Mouse (Mus musculus) c-Kit-negative CD71-positive TER-119-positive erythroid progenitor cells, embryonic 14.5 days (primary cell): ENCODE results near the gene Ddx54.

Experiments used
- DNase-seq: peaks from one replicate; pipeline ENCODE4 v3.0.0-alpha.2; 2013; ENCODE audit warnings: low read depth, low spot score

Gene Ddx54

GRCm38 (mm10) chr5:120582002-120582401 is 30.5 kb upstream of the Ddx54 start:
- no peak for DNase-seq

- no peak for DNase-seq
Measured at GRCm38 (mm10) chr5:120583511-120583910, 29.0 kb upstream of the Ddx54 start.

GRCm38 (mm10) chr5:120584968-120585367 is 27.6 kb upstream of the Ddx54 start:
- no peak for DNase-seq

GRCm38 (mm10) chr5:120586741-120587615 is 25.6 kb upstream of the Ddx54 start:
- DNase-seq, result peak; percentile 52

- peak; percentile 57 for DNase-seq
Measured at GRCm38 (mm10) chr5:120587616-120587926, 25.0 kb upstream of the Ddx54 start.

- DNase-seq, result no peak
Measured at GRCm38 (mm10) chr5:120587940-120588568, 24.5 kb upstream of the Ddx54 start.

GRCm38 (mm10) chr5:120588569-120589094 is 23.9 kb upstream of the Ddx54 start, which contains the start of the genes Tpcn1 and Iqcd:
TSS of gene Tpcn1 (minus strand) at chr5:120588673.
TSS of gene Iqcd (plus strand) at chr5:120589016.
- peak; percentile 99 for DNase-seq

GRCm38 (mm10) chr5:120590356-120591010 is 22.1 kb upstream of the Ddx54 start:
- no peak for DNase-seq

- no peak for DNase-seq
Measured at GRCm38 (mm10) chr5:120592141-120592540, 20.4 kb upstream of the Ddx54 start.

- no peak for DNase-seq
Measured at GRCm38 (mm10) chr5:120594485-120594884, 18.1 kb upstream of the Ddx54 start.

- DNase-seq, result no peak
Measured at GRCm38 (mm10) chr5:120599625-120600024, 12.9 kb upstream of the Ddx54 start.

GRCm38 (mm10) chr5:120600946-120601668 is 11.4 kb upstream of the Ddx54 start:
- no peak for DNase-seq

GRCm38 (mm10) chr5:120602210-120602609 is 10.3 kb upstream of the Ddx54 start:
- no peak for DNase-seq

- DNase-seq, result no peak
Measured at GRCm38 (mm10) chr5:120603515-120603914, 9.0 kb upstream of the Ddx54 start.

GRCm38 (mm10) chr5:120604839-120605238 is 7.7 kb upstream of the Ddx54 start:
- peak; percentile 76 for DNase-seq

- no peak for DNase-seq
Measured at GRCm38 (mm10) chr5:120605241-120605661, 7.3 kb upstream of the Ddx54 start.

GRCm38 (mm10) chr5:120605688-120606087 is 6.9 kb upstream of the Ddx54 start:
- DNase-seq, result peak; percentile 91

- DNase-seq, result no peak
Measured at GRCm38 (mm10) chr5:120606590-120607200, 5.8 kb upstream of the Ddx54 start.

GRCm38 (mm10) chr5:120607335-120607734 is 5.2 kb upstream of the Ddx54 start:
- no peak for DNase-seq

- DNase-seq, result no peak
Measured at GRCm38 (mm10) chr5:120609246-120609775, 3.2 kb upstream of the Ddx54 start.

- no peak for DNase-seq
Measured at GRCm38 (mm10) chr5:120610906-120611305, 1.6 kb upstream of the Ddx54 start.
